24 mouse cellular contexts compared by ENCODE assay signal in the genomic region with DNA sequence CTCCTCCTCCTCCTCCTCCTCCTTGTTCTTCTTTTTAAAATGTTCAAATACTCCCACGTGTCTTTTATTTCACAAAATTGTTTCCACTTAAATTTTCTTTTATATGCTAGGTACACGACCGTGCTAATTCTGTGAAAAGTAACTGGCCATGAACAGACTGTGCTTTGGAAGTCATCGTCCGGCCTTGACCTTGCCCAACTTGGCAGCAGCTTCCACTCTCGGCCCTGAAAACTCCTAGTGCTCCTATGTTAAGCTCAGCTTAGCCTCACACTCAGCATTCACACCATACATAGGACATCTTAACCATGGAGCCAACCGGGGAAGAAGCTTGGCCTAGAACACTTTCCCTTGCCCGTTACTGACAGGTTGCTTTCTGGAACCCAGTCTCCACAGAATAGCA. TPM values are rescaled to one million over a fixed set of nuclear protein-coding genes. Genes with fewer than 3 reads are reported as not detected.
"Had no signal": no experiment of that assay in that cellular context is flagged by ENCODE, and none has a peak within 500 bp of the region (broad histone marks: within the 10 kb centered on the region; RNA-seq: fewer than 3 reads in every experiment).

No protein-coding gene starts in this region.

- H3K27ac ChIP-seq: layer of hippocampus, adult 2 months; limb, embryonic 13.5 days; liver, embryonic 14.5 days; midbrain, embryonic 13.5 days; neural tube, embryonic 15.5 days; stomach, postnatal 0 days had no signal

- H3K4me3 ChIP-seq: layer of hippocampus, adult 2 months; limb, embryonic 13.5 days; midbrain, embryonic 13.5 days; myocyte; neural tube, embryonic 15.5 days had no signal

- DNase-seq: kidney, adult 11 months; kidney, adult 9 months; kidney, postnatal 10 days; kidney, postnatal 4 days; left cerebral cortex, postnatal 4 days; lung, adult 2 months; lung, postnatal 36 days; right cerebral cortex, adult 18-20 months; right cerebral cortex, postnatal 25 days; thymus, adult 2 months; thymus, postnatal 25 days had no signal

- ATAC-seq: lung, postnatal 0 days; midbrain, embryonic 13.5 days had no signal

RNA-seq across cellular contexts. Expression of a gene that starts 24.4 kb away (rescaled TPM):
- total RNA-seq: layer of hippocampus, adult 2 months; layer of hippocampus, postnatal 10 days; left cerebral cortex, postnatal 10 days; left cerebral cortex, postnatal 4 days; liver, adult 2 months; megakaryocyte progenitor cell, adult 5-6 weeks; midbrain, postnatal 0 days had no signal
